Mouse (Mus musculus): ENCODE results near the gene Zfr.

Zfr gene

DNA sequence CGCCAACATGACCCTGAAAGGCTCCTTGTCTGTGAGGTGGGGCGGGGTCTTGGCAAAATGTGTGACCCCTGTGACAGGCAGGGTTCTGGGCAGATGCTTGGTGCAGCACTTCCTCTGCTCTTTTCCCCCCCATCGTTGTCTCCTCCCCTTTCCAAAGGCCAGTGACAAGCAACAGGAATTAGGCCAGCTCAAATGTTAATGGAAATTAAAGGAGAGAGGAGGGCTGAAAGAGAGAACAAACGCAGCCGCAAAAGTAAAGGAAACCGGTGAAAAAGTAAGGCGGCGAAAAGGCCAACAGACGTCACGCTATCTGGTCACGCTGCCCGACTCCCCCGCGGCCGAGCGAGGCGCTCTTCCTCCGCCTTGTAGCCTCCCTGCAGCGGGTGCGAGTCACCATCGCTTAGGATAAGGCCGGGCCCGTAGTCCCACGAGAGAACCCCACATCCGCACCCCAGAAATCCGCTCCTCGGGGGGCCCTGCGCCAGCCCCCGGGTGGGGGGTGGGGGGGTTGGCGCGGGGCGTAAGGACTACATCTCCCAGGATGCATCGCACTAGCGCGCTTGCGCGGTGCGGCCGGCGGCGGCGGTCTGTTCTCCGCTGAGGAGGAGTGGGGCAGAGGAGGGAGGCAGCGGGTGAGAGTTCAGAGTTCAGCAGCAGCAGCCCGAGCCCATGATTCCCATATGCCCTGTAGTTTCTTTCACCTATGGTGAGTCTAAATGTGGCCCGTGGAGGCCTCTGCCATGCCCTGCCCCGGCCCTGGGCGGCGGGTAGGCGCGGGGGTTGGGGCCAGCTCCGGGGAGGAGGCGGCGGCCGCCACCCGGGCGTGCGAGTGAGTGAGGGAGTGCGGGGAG is at the start of gene Zfr:
Gene Zfr, plus strand, starts transcription at position 590 of the 851 bp plus-strand sequence.
- peak; percentile 91 for DNase-seq

DNA sequence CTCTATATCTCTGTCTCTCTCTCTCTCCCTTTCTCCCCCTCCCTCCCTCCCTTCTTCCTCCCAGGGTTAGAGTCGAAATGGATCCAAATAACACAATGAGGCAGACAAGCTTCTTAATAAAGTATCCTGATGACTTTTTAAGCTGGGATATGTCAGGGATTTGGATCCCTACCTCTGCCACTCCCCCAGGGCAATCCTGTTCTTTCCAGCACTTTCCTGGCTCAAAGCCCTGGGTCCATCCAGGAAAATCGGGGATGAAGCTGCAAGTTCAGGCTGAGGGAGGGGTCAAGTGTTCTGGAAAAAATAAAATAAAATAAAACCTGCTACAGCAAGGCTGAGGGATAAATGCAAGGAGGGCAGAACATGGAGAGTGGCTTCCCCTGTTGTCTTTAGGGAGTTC is 49.7 kb upstream of the Zfr start:
- peak; percentile 34 for DNase-seq

DNA sequence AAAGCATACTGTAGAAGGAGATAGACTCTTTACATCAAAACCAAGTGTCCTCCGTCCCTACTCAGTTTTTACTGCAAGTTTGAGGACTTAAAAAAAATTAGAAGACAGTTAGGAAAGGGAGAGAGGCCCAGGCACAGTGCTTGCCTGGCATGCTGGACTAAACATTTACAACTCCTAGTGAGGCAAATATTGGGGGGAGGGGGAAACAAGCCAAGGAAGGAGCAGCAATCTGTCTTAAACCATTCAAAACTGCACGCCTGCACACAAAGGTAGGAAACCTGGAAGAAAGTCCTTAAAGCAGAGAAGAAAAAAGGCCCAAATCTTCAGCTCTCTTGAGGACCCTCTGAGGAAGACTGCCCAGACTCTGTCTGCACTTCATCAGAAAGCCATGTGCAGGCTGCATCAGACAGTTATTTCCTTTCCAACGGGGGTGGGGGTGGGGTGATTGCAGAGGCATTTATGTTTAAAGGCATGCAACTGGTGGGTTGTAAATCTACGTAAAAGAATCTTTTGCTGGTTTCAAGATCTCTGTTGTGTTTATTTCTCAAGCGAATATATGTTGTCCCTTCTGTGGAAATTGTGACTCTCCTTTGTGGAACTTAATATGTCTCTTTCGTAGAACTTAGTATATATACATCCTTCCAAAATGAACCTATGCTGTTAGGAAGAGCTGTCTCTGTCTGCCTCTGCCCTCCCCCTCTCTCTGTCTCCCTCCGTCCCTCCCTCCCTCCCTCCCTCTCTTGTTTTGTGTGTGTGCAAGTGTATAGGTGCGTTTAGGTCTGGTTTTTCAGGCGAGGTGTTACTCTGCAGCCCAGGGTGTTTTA is 49.0 kb upstream of the Zfr start:
- no peak for DNase-seq

DNA sequence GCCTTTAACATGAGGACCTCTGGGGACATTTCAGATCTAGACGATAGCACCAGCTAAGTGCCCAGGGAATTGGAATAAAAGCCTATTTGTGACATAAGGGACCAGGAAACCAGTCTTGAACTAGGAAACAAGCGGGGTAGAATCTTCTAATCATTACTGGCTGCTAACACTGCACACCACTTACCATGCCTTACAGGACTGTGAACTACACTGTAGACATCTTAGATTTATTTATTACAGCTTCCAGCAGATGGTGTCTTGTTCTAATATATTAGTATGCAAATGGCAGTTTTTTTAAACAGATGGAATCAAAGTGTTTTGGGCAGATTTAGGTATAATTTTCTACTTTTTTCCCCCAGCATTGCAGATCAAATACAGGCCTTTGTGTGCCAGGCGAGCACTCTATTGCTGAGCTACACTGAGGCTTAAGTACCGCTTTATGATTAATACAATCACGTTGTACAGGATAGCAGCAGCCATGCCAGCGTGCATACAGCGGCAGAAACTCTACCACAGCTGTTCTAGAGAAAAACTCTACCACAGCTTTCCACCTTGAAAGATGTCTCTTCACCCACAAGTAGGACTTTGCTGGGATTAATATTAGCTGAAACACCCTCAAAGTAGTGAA is 44.8 kb upstream of the Zfr start:
- DNase-seq, result no peak

DNA sequence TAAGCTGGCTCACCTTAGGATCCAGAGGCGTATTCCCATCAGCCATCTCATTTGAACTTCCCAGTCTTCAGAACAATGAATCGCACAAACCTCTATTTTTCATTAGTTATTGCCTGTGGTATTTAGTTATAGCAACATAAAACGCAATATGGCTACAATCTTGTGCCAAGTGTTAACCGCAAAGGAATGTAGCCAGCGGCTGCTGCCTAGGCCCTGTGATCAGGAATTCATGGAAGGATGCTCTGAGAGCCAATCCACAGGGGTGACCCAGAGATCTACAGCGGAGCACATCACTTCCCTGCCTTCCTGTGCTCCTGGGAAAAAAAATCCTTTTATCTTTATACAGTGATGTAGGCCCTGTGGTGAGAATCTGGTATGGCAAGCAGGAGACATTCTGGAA is 43.2 kb upstream of the Zfr start:
- no peak for DNase-seq

DNA sequence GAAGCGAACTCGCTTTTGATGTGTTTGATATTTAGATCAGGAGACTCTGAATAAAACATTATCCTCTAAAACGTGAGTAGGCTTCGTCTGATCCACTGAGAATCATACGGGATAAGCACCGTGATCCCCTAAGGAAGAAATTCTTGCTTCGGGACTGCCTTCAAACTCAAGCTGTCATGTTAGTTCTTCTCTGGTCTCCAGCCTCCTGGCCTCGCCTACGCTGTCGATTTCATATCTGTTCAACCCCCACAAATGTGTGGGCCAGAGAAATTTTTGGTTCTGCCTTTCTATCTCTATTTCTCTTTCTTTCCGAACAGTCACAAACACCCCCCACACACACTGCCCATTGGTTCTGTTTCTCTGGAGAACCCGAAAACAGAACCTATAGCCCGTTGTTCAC is 35.3 kb upstream of the Zfr start:
- no peak for DNase-seq

DNA sequence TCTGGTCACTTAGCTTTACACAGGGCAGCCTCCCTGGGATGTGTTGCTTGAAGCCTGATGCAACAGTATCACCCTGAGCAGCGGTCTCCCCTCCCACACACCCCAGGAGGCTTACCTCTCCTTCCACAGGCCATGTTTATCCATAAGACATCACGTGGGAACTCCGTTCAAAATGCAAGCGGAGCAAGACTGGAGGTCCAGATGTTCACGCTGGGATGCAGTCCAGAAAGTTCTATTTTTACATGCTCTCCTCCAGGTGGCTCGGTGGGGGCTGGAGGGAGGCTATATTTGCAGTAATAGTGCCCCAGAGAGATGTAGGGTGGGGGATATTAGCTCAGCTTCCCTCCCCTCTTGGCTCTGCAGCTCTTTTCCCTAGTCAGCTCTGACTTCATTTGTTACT is 33.5 kb upstream of the Zfr start:
- no peak for DNase-seq

DNA sequence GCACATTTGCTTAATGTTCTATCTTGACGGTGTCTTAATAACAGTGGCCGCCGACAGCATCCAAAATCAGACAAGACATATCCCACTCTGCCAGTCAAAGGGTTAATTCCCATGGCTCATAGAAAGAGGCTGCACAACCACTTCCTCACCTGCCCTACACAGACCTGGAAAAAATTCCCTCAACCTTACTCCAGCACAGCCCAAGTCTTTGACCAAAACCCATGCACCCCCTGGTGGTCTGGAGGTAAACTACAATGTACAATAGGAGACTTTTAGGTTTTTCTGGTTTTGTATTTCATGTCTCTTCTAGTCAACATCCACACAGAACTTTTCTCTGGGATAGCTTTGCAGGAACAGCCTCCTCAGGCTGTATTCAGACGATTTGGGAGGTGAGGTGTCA is 32.8 kb upstream of the Zfr start:
- peak; percentile 85 for DNase-seq

DNA sequence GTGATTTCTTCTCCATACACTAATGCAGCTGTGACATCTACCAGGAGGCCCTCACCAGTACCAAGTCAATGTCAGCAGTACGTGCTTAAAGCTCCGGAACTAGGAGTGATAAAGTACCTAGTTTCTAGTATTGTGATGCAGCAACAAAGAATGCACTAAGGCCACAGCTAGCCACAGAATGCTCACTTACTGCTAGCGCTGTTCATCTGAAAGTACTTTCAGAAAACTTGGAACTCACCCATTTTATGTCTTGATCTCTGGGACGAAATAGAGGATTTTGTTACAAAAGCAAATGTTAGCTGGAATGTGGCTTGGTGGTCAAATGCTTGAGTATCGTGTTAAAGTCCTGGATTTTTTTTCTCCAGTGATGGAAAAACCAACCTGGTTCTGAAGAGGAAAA is 30.0 kb upstream of the Zfr start:
- no peak for DNase-seq

DNA sequence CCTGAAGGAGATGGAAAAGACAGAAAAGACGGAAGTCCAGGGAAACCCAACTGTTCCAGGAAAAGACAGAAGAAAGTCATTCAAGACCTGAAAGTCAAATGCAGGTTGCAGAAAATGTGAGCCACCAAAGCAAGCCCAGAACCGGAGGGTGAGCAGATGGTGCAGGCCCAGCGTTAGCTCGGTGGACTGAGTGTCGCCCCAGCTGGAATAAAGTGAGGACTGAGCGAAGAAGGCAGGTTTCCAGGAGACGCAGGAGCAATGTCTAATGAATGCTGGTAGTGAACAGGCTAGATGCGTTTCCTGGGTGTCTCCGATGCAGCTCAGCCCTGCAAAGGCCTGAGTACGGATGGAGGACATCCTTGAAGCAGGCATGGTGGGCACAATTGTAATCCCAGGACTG is 29.5 kb upstream of the Zfr start:
- DNase-seq, result no peak

DNA sequence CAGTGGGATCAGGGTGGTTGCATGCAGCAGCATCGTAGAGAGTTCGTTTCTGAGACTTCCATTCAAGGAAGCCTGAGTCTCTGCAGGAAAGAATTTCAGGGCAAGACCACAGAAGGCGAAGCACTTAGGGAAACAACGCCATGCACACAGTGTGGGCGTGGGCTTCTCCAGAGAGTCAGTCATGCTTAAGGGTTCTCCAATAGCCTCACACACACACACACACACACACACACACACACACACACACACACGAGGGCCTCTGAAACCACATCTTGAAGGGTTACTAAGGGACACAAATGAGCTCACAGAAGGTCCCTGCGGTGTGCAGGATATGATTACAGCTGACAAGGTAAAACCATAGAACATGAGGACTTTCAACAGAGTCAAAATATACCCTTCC is 27.5 kb upstream of the Zfr start:
- DNase-seq, result peak; percentile 38

DNA sequence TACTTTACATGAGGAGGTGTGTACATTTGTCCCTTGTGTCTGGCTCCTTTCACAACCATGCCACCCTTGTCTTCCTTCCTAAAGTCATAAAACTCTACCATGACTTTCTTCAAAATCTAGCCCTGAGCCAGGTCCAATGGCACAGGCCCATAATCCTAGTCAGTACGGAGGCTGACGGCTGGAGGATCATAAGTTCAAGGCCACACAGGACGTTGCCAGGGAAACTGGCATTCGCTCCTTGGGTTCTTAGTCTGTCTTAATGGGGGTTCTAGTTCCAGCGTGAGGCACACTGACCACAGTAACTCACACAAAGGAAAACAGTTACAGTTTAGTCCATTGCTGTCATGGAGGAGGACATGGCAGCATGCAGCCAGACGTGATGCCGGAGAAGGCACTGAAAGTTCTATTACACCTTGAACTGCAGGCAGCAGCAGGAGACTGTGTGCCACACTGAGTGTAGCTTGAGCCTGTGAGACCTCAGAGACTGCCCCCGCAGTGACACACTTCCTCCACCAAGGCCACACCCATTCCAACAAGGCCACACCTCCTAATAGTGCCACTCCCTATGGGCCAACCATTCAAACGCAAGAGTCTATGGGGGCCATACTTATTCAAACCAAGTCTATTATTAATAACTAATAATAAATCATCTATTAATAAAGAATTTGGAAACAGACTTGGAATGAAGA is 26.5 kb upstream of the Zfr start:
- DNase-seq, result no peak

DNA sequence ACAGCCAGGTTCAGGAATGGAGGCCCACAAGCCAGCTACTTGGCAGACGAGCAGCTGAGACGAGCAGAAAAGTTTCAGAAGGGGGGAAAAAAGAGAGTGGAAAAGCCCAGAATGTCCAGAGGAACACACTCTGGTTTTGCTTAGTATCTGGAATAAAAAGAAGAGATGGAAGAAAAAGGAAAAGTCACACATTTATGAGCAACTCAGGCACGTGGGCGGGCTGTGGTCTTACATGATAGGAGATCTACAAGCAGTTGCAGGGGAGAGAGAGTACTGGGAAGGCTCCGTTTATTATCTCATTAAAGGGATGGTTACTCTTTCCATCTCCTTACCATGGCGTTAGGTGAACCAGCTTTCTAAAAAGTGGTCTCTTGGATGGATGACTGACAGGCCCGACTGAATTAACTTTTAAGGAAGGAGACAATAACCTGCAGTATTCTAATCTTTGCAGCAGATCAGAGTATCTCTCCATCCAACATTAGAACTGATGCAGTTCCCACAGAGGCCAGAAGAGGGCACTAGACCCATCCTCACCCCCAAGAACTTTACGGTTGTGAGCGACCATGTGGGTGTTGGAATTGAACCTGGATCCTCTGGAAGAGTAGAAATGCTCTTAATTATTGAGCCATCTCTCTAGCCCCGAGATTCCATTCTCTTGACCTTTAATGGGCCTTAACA is 25.7 kb upstream of the Zfr start:
- peak; percentile 78 for DNase-seq

DNA sequence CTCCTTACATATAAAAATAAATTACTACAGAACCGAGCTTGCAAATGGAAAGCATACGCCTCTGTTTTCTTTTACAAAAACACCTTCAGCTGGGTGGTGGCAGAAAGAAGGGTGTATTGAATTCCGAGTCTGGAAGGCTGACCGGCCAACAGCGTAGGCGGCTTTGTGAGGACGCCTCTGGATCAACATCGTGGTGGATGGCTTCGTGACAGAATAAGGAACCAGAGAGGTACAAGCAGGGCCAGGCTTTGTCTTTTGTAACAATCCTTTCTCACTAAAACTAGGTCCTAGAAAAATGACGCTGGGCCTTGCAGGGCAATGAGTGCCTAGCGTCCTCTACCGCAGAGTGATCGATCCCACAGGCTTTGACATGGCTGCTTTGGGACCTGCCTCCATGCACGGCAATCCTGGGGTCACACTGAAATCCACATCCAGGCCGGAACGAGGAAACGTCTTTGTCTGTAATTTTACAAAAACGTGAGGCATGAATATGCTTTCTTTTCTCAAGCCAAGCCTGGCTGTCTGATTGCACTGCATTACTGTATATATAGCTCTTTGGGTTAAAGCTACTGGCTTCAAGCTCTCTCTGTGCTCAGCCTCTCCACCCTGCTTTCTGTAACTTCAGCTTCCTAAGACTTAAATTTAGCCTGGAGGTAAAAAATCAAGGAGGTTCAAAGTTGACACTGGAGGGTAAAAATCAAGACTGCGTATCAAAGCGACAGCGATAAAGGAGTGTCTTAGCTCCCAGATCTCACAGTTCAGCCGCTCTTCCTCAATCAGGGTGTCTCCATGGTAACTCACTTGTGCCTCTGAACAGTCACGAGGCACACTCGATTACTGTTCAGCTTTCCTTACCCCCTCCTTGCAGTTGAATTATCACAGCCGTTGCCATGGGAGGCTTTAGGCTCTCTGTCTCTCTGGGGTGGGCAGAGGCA is 24.3 kb upstream of the Zfr start:
- DNase-seq, result no peak

DNA sequence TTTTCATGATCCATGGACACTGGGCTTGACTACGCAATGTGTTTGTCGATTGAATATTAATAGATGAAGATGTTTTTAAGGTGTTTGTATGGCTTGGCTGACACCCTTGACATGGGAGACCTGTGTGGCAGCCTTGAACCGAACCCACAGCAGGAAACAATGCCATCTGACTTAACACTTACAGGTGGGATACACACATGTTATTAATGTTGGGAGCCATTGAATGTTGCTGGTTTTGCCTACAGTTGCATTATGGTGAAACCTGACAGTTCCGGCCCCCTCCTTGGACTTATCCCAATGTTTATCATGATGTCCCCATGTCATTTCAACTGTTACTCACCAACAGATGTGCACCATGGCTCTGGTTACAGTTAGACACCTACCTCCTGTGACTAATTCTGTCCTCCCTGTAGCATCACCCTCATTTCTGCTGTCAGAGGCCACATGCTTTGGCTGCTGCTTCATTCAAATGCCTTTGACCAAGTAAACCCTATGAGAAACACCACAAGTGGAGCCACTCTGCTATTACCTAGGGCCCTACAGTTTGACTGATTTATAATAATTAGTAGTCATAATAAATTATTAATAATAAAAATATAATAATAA is 23.6 kb upstream of the Zfr start:
- DNase-seq, result no peak

DNA sequence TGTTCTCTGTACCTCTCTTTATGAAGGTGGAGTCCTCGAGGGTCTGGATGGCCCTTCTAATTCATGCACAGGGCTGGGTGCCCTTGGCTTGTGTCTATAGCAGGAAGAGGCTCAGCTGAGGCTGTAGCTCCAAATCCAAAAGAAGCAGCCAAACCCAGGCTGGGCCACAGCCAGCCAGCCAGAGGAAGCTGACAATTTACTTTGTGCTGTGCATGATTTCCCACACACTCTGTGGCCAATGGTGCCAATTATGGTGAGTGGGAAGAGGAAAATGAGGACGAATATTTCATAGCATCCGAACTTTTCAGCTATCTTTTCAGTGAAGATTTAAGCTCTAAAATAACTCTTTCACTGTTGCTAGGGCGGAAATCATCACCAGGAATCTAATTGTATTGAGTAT is 21.2 kb upstream of the Zfr start:
- DNase-seq, result peak; percentile 53

DNA sequence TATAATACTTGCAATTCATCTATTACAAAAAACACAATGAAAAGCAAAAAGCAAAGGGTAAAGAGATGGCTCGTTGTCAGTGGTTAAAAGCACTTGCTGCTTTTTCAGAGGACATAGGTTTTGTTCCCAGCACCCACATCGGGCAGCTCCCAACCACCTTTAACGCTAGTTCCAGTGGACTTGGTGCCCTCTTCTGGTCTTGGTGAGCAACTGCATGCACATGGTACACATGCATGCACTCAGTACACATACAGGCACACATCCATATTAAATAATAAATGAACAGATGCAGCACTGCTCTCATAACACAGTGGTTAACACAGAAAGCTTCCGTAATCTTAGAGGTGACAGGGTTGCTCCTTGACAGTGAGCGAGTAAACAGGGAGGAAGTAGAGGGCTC is 20.3 kb upstream of the Zfr start:
- DNase-seq, result no peak

DNA sequence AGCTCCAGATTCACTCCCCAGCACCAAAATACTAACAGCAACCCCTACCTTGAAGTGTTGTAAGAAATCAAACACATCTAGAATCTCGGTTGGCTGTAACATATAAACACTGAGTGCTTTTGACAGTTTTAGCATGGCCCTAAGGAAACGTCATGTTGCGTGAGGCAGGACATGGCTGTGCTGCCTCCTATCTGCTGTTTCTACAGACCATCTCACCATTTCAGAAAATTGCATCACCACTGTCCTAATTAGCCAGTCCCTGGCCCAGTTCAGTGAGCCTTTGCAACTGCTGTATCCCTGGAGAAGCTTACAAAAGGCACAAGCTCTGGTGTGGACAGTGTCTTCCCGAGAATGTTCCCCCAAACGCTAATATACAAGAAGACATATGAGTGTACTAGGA is 16.7 kb upstream of the Zfr start:
- DNase-seq, result peak; percentile 42

DNA sequence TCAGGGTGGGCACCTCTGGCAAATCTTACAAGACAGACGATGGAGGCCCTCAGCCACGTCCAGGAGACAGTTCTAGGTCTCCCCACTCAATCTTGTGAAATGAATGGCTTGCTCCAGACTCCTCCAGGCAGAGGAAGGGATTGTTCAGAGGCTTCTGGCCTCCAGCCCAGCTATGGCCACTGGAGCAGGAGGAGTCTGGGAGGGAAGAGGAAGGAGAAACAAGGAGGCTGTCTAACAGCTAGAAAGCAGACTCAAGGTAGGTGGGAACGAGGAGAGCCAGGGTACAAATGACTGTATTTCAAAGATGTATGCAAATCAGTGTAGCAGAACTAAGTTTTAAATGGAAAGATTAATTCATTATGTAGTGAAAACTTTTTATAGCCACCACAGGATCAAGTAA is 13.9 kb upstream of the Zfr start:
- peak; percentile 45 for DNase-seq

DNA sequence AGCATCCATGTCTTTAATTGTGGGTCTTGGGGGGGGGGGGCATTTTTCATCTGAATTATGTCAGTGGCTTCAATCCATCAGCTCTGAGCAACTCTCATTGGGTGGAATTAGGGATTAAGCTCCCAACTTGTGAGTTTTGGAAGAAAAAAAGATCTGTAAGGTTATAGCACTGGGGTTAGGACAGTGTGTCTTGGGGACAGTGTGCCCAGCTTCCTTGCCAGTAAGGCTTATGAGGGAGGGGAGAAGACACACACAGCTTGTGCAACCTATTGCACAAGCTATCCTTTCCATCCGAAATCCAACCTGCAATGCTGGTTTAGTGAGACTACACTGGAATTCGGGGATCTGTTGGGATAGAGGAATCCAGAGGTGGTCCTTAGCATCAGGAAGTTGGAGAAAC is 12.8 kb upstream of the Zfr start:
- no peak for DNase-seq

DNA sequence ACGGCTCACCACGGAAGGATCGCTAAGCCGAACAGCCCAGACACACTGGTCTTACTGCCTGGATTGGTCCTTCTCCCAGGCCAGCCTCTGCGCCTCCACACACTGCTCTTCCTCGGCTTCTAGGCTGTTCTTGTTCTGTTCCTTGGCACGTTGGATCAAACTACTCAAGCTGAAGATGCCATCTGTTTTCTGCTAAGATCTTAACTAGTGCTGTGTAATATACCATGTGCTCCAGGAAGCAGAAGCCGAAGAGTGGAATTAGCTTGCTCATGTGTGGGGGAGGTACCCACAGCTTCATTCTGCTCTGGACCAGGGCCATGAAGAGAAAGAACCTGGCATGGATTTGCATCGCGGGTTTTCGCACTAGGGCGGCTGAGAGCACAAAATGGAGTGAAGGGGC is 11.2 kb upstream of the Zfr start:
- no peak for DNase-seq
